Mouse (Mus musculus) neural tube, embryonic 14.5 days (tissue): Measurements from ENCODE around the gene Ect2. TPM values are rescaled to one million over a fixed set of nuclear protein-coding genes. Genes with fewer than 3 reads are reported as not detected.

Experiments used
- ATAC-seq: fragments of 200-750 bp; cut with Nextera tagmentation; 2 replicates; pipeline ENCODE4 v1.8.0; 2017; ENCODE audit warnings: low read depth, mild to moderate bottlenecking, moderate TSS enrichment, moderate library complexity
- H3K27ac ChIP-seq: fragments of 300-500 bp; sonication (generic); 2 replicates; pipeline ENCODE4 v1.5.1; 2014; ENCODE audit warnings: low read depth, mild to moderate bottlenecking, control low read depth, low read length, moderate library complexity, mixed read lengths
- H3K27me3 ChIP-seq: fragments of 300-500 bp; sonication (generic); 2 replicates; pipeline ENCODE4 v1.6.1; 2014; ENCODE audit warnings: low read length; ENCODE audit not compliant: control insufficient read depth, insufficient read depth
- H3K36me3 ChIP-seq: fragments of 300-500 bp; sonication (generic); 2 replicates; pipeline ENCODE4 v1.6.1; 2014; ENCODE audit warnings: low read length, mixed read lengths; ENCODE audit not compliant: control insufficient read depth, insufficient read depth
- H3K4me1 ChIP-seq: fragments of 300-500 bp; sonication (generic); 2 replicates; pipeline ENCODE4 v1.6.1; 2014; ENCODE audit warnings: low read length; ENCODE audit not compliant: control insufficient read depth, insufficient read depth
- H3K4me2 ChIP-seq: fragments of 300-500 bp; sonication (generic); 2 replicates; pipeline ENCODE4 v1.6.1; 2014; ENCODE audit warnings: mild to moderate bottlenecking, low read depth, low read length, control low read depth
- H3K4me3 ChIP-seq: fragments of 300-500 bp; sonication (generic); 2 replicates; pipeline ENCODE4 v1.5.1; 2014; ENCODE audit warnings: low read depth, low read length, control low read depth, mixed read lengths
- H3K9ac ChIP-seq: fragments of 300-500 bp; sonication (generic); replicated peaks from 2 replicates; pipeline ENCODE4 v1.6.1; 2014; ENCODE audit warnings: low read depth, mild to moderate bottlenecking, control low read depth, low read length, mixed read lengths
- H3K9me3 ChIP-seq: fragments of 300-500 bp; sonication (generic); 2 replicates; pipeline ENCODE4 v1.6.1; 2016; ENCODE audit warnings: low read length; ENCODE audit not compliant: control insufficient read depth
- WGBS: fragments of 180-500 bp; shearing (Covaris S2); extraction: QIAGEN DNeasy Blood & Tissue Kit; methylation state at CpG from one replicate; pipeline ENCODE4 v1.1.7; 2014; 5-methylcytosine and 5-hydroxymethylcytosine counted together
- polyA plus RNA-seq: library from polyadenylated mRNA; unstranded; fragments of >200 nt; fragmentation: Nextera tagmentation; extraction: Ambion mirVana; gene quantifications from 2 replicates; pipeline ENCODE4 v1.2.1, GENCODE M21; 2014

Gene Ect2
- polyA plus RNA-seq, 1 experiment from 2014 or later = 5.1 TPM

- 95% methylated on average over 7 of the region's 7 CpGs for WGBS
- Histone ChIP-seq H3K9me3 (no peaks in the 10 kb centered on the region), H3K36me3 (no peaks in the 10 kb centered on the region), H3K4me1 (no peaks in the 10 kb centered on the region), H3K4me2 (no peak overlapping the region), H3K4me3 (no peak overlapping the region), H3K27ac (no peak overlapping the region), H3K9ac (no peak overlapping the region), H3K27me3 (no peaks in the 10 kb centered on the region)
- ATAC-seq = no peak
Observed at GRCm38 (mm10) chr3:27145733-27146132, 7.9 kb downstream of the Ect2 start.

DNA sequence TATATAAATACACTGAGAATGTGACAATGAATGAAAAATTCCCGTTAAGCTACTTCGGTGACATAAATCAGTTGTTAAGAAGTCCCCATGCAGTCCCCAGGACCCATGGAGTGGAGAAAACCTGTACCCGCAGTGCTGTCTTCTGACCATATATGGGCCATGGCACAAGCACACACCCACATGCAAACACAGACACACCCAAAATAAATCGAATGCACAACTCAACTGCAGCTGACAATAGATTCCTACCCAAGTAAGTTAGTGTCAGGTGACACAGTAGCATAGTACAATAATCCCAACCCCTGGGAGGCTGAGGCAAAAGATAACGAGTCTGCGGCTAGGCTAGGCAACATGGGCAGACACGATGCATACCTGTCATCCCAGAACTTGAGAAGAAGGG lies 10.1 kb downstream of the Ect2 start:
- Histone ChIP-seq H3K9ac (no peak overlapping the region), H3K27ac (no peak overlapping the region), H3K36me3 (no peaks in the 10 kb centered on the region), H3K4me3 (no peak overlapping the region), H3K9me3 (no peaks in the 10 kb centered on the region), H3K4me1 (no peaks in the 10 kb centered on the region), H3K4me2 (no peak overlapping the region), H3K27me3 (no peaks in the 10 kb centered on the region)
- no peak for ATAC-seq
- 94% methylated on average over 7 of the region's 7 CpGs for WGBS

DNA sequence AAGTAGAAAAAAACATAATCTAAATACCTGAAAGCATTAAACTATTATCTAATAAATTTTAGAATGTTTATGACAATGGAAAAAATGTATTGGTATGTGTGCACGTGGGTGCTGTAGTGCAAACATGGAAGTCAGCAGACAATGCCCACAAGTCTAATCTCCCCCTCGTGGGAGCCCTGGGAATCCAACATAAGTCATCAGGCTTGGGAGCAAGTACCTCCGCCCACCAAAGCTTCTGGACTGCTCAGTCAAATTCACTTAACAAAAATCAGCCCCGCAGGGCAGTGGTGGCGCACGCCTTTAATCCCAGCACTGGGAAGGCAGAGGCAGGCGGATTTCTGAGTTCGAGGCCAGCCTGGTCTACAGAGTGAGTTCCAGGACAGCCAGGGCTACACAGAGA lies 13.6 kb downstream of the Ect2 start:
- Histone ChIP-seq H3K9ac (no peak overlapping the region), H3K36me3 (no peaks in the 10 kb centered on the region), H3K9me3 (no peaks in the 10 kb centered on the region), H3K4me1 (no peaks in the 10 kb centered on the region), H3K4me2 (no peak overlapping the region), H3K27ac (no peak overlapping the region), H3K4me3 (no peak overlapping the region), H3K27me3 (no peaks in the 10 kb centered on the region)
- WGBS = 89% methylated on average over 8 of the region's 8 CpGs
- no peak for ATAC-seq

- H3K36me3 ChIP-seq = no peaks in the 10 kb centered on the region
- H3K9ac ChIP-seq = no peak overlapping the region
- H3K4me1 ChIP-seq = no peaks in the 10 kb centered on the region
- no peak for ATAC-seq
- H3K9me3 ChIP-seq = no peaks in the 10 kb centered on the region
- H3K4me2 ChIP-seq = no peak overlapping the region
- H3K27me3 ChIP-seq = no peaks in the 10 kb centered on the region
- 95% methylated on average over 9 of the region's 9 CpGs for WGBS
- no peak overlapping the region for H3K27ac ChIP-seq
- no peak overlapping the region for H3K4me3 ChIP-seq
Observed at GRCm38 (mm10) chr3:27121864-27122450, 31.7 kb downstream of the Ect2 start.

DNA sequence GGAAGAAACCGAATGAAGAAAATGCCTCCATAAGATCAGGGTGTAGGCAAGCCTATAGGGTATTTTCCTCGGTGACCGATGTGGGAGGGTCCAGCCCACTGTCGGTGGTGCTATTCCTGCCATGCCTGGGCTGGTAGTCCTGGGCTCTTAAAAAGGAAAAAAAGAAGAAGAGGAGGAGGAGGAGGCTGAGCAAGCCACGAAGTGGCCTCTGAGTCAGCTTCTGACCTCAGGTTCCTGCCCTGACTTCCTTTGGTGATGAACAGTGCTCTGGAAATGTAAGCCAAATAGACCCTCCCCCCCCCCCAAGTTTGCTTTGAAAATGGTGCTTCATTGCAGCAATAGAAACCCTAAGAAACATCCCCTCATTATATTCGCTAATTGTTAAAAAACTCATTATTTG lies 32.7 kb downstream of the Ect2 start:
- Histone ChIP-seq H3K9ac (no peak overlapping the region), H3K4me1 (no peaks in the 10 kb centered on the region), H3K36me3 (no peaks in the 10 kb centered on the region), H3K4me3 (no peak overlapping the region), H3K27me3 (no peaks in the 10 kb centered on the region), H3K27ac (no peak overlapping the region), H3K4me2 (no peak overlapping the region), H3K9me3 (no peaks in the 10 kb centered on the region)
- no peak for ATAC-seq
- WGBS = 89% methylated on average over 6 of the region's 6 CpGs

DNA sequence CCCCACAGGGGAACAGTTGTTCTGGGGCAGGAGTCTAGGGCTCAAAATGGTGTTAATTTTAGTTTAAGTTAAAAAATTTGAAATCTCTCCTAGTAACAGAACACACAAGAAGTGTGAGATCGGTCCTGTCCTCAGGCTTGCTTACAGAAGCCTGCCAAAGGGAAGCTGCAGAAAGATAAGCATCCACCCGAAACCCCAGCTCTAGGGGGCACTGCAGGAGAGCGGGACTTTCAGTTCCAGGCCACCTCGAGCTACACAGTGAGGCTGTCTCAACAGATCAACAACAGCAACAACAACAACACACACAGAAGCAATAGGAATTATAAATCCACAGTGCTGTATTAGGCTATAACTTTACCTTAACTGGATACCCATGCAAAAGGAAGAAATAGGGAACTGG lies 35.5 kb downstream of the Ect2 start:
- no peaks in the 10 kb centered on the region for H3K27me3 ChIP-seq
- no peak overlapping the region for H3K4me2 ChIP-seq
- 96% methylated on average over 4 of the region's 4 CpGs for WGBS
- H3K4me3 ChIP-seq = no peak overlapping the region
- H3K9me3 ChIP-seq = no peaks in the 10 kb centered on the region
- no peaks in the 10 kb centered on the region for H3K4me1 ChIP-seq
- H3K36me3 ChIP-seq = no peaks in the 10 kb centered on the region
- H3K9ac ChIP-seq = no peak overlapping the region
- no peak overlapping the region for H3K27ac ChIP-seq
- ATAC-seq = no peak

GRCm38 (mm10) chr3:27110860-27111259 lies 42.8 kb downstream of the Ect2 start:
- Histone ChIP-seq H3K9me3 (no peaks in the 10 kb centered on the region), H3K36me3 (no peaks in the 10 kb centered on the region), H3K4me3 (no peak overlapping the region), H3K27ac (no peak overlapping the region), H3K27me3 (no peaks in the 10 kb centered on the region), H3K4me1 (no peaks in the 10 kb centered on the region), H3K9ac (no peak overlapping the region), H3K4me2 (no peak overlapping the region)
- ATAC-seq = no peak

- WGBS = 89% methylated on average over 4 of the region's 4 CpGs
- Histone ChIP-seq H3K4me1 (no peaks in the 10 kb centered on the region), H3K27ac (no peak overlapping the region), H3K36me3 (no peaks in the 10 kb centered on the region), H3K4me3 (no peak overlapping the region), H3K4me2 (no peak overlapping the region), H3K9me3 (no peaks in the 10 kb centered on the region), H3K9ac (no peak overlapping the region), H3K27me3 (no peaks in the 10 kb centered on the region)
- ATAC-seq = no peak; the same call in 1 of the 2 replicates
Observed at GRCm38 (mm10) chr3:27109109-27109508, 44.6 kb downstream of the Ect2 start.

DNA sequence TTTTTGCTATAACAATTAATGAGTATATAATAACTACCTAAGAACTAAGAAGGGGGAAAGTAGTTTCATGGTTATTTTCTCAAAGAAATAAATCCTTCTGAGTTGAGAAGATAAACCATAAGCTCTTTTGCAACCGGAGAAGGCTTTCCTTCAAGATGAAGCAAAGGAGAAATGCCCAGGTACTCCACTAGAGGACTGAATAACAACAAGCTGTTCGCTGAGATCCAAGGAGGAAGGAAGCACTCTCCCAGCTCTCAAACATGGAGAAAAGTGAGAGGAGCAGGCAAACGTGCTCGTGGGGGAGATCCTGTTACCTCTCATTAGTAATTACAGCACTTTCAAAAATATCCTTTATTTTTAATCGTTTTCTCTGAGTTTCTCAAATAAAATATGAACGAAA lies 46.5 kb downstream of the Ect2 start:
- H3K27ac ChIP-seq = no peak overlapping the region
- no peaks in the 10 kb centered on the region for H3K27me3 ChIP-seq
- no peaks in the 10 kb centered on the region for H3K9me3 ChIP-seq
- WGBS = 83% methylated on average over 6 of the region's 6 CpGs
- no peaks in the 10 kb centered on the region for H3K4me1 ChIP-seq
- no peak for ATAC-seq
- no peak overlapping the region for H3K4me3 ChIP-seq
- H3K36me3 ChIP-seq = no peaks in the 10 kb centered on the region
- no peak overlapping the region for H3K4me2 ChIP-seq
- no peak overlapping the region for H3K9ac ChIP-seq

GRCm38 (mm10) chr3:27102965-27103364 lies 50.7 kb downstream of the Ect2 start:
- Histone ChIP-seq H3K27ac (no peak overlapping the region), H3K4me2 (no peak overlapping the region), H3K9me3 (no peaks in the 10 kb centered on the region), H3K36me3 (no peaks in the 10 kb centered on the region), H3K4me1 (no peaks in the 10 kb centered on the region), H3K4me3 (no peak overlapping the region), H3K27me3 (no peaks in the 10 kb centered on the region), H3K9ac (no peak overlapping the region)
- ATAC-seq = no peak
- 94% methylated on average over 6 of the region's 6 CpGs for WGBS
